Mouse (Mus musculus) kidney, adult 8-10 months (tissue): Measurements from ENCODE around the gene Snrnp70.
"Not testable (repeated sequence)": the region's sequence is repeated elsewhere in the genome, so short reads cannot be mapped to it uniquely, and the experiment has no call there.

Experiments
- DNase-seq, 2 experiments: peaks; one replicate each; pipeline ENCODE4 v3.0.0; 2022

Snrnp70 gene

GRCm38 (mm10) chr7:45367020-45367880 lies 28.3 kb downstream of the Snrnp70 start:
- DNase-seq: peak; percentile 95 to 96

DNA sequence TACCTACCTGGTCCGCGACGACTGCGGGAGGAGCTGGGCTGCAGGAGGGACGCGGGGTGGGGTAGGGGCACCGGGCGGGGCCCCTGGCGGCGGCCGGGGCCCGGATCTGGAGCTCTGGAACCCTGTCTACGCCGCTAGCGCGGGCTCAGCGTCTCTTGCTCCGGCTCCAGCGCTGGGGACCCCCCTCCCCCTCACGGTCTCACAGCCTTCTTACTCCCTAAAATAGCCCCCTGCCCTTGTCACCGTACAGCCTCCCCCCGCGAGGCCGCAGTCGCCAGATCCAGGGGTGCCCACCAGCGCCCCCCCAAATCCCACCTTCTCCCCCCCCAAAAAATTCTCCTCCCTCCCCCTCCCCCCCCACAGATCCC lies 28.9 kb downstream of the Snrnp70 start, which contains the start of gene Ppfia3:
Gene Ppfia3 (minus strand): TSS at position 368 of the 368 bp plus-strand sequence.
- no peak for DNase-seq

GRCm38 (mm10) chr7:45365742-45366651 lies 29.5 kb downstream of the Snrnp70 start:
- DNase-seq: peak; percentile 27 to 44

DNA sequence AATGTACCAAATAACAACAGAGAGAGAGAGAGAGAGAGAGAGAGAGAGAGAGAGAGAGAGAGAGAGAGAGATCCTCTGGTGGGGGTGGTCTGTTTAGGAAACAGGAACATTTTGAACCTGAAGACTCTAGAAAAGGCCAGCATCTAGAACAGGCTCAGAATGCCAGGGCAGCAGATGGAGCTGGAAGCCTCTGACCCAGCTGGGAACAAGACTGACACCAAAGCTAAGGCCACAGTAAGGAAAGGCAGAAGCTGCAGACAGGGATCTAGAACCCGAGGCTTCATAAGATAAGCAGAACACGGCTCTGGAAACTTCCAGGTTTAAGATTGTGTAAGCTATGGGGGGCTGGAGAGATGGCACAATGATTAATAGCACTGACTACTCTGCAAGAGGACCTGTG lies 31.6 kb downstream of the Snrnp70 start:
- no peak for DNase-seq

DNA sequence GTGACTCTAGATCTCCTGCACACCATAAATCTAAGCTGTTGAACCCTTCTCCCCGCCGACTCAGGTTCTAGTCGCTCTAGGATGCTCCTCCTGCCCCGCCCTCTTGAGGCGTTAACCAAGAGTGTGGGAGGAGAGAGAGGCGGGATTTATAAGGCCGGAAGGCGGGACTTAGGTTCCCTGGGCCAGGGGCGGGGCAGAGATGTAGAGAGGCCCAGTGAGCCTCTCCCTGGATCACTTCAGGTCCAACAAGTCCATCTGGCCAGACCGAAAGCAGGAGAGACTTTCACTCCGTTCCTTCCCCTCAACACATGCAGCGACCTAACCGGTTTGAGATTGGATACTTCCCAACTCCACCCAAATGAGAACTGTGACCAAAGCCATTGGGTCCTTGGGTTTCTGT lies 32.7 kb downstream of the Snrnp70 start:
- peak in 1 of 2 experiments; percentile 42 for DNase-seq

DNA sequence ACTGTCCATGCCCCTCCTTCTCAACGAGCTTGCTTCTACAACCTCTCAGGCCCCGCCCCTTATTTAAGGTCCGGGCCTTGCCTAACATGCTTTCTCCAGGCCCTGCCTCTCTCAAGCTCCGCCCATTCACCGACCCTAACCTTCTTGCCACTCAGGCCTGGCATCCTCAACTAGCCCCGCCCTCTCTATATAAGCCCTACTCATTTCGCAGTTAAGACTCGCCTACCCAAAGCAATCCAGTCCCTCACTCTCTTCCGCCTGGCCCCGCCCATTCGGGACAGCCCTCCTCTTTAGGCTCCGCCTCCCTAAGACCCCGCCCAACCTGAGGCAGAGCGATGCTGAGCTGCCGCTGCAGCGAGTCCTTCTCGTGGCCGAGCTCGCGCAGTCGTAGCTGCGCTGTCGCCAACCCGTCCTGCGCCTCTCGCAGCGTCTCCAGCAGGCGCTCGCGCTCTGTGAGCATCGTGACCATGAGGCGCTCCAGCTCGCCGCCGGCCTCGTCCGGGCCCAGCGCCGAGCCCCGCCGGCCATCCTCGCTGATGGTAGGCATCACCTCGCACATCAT lies 34.2 kb downstream of the Snrnp70 start:
- DNase-seq: peak; percentile 63 to 65

- DNase-seq: no peak
These were observed 35.0 kb downstream of the Snrnp70 start for GRCm38 (mm10) chr7:45360404-45361125.

DNA sequence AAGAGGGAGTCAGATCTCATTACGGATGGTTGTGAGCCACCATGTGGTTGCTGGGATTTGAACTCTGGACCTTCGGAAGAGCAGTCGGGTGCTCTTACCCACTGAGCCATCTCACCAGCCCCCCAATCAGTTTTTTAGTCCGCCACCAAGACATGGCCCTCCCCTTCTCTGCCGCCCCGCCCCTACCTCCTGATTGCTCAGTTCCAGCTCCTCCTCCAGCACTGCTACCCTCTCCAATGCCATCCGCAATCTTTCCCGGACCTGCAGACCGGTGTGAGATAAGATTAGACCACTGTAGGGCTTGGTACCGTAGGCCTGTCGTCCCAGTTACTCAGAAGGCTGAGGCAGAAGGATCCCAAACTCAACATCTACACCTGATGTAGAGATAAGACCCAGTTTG lies 36.5 kb downstream of the Snrnp70 start:
- DNase-seq: not testable (repeated sequence)

DNA sequence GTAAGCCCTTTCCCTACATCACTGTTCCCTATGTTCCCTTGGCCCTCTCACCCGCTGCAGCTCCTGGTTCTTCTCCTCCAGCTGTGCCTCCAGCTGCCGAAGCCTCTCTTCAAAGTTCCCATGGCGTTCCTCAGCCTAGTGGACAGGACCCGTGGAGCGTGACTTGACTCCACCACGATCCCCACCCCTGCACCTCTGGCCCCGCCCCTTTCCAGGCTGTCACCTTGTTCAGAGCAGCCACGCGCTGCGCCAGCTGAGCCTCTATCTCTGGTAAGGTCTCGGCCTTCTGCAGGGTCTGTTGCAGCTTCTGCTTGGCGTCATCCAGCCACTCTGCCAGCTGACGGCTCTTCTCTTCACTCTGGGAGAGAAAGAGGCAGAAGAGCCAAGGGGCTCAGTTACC lies 39.5 kb downstream of the Snrnp70 start:
- DNase-seq: no peak

- no peak for DNase-seq
These were observed 40.1 kb downstream of the Snrnp70 start for GRCm38 (mm10) chr7:45355318-45356020.

- no peak for DNase-seq
These were observed 42.5 kb downstream of the Snrnp70 start for GRCm38 (mm10) chr7:45353041-45353440.

GRCm38 (mm10) chr7:45346905-45347304 lies 48.6 kb downstream of the Snrnp70 start:
- no peak for DNase-seq

DNA sequence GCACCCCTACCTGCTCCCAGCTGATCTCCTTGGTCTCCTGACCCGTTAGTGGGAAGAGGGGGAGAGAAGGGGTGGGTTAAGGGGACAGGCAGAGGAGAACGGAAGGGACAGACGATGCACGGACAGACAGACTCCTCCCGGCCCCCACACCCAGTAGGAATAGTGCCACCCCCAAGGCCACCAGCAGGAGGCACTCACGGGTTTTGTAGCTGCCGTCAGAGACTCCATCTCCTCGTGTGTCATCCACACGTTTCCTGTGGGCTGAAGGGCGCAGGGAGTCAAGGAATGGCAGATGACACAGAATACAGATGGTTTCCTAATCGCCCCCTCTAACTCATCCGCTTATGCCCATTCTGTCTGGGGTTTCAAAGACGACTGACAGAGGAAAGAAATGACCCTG lies 52.0 kb downstream of the Snrnp70 start:
- DNase-seq: no peak

GRCm38 (mm10) chr7:45342081-45342480 lies 53.5 kb downstream of the Snrnp70 start:
- DNase-seq: no peak

DNA sequence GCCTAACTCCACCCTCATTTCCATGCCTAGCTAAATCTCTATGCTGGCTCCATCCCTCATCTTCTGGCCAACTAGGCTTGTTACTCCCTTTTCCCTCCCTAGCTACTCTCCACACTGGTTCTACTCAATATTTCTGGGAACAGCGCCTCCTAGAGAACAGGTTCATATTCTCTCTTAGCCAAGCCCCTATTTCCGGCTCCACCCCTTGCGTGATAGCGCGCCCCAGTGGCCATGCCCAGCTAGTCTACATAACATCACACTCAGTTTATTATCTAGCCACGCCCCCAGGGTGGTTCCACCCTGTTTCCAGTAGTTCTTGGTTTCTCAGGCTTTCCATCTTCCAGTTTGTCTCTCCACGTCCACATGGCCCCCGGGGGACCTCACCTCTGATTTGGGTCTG lies 54.2 kb downstream of the Snrnp70 start:
- DNase-seq: peak; percentile 75

DNA sequence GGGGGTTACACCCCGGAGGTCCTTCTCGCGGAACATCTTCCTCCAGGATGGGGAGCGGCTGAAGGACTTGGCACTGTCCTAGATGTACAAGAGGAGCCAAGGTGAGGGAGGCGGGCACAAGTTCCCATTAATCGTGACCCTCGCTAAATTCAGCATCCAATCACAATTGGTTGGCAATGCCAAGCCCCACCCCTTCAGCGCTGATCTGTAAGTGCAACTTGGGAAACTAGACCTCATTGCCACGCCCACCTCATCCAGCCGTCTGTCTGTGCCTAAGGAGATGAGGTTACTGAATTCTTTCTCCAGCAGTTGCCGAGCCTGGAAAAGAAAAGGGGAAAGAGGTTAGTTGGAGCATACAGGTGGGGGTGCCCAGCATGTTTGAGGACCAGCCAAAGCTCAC lies 54.9 kb downstream of the Snrnp70 start:
- DNase-seq: peak; percentile 46 to 48

- DNase-seq: no peak
These were observed 55.5 kb downstream of the Snrnp70 start for GRCm38 (mm10) chr7:45340066-45340442.

GRCm38 (mm10) chr7:45339410-45340065 lies 56.0 kb downstream of the Snrnp70 start:
- peak; percentile 39 to 49 for DNase-seq

GRCm38 (mm10) chr7:45338161-45338911 lies 57.2 kb downstream of the Snrnp70 start:
- peak; percentile 46 for DNase-seq

DNA sequence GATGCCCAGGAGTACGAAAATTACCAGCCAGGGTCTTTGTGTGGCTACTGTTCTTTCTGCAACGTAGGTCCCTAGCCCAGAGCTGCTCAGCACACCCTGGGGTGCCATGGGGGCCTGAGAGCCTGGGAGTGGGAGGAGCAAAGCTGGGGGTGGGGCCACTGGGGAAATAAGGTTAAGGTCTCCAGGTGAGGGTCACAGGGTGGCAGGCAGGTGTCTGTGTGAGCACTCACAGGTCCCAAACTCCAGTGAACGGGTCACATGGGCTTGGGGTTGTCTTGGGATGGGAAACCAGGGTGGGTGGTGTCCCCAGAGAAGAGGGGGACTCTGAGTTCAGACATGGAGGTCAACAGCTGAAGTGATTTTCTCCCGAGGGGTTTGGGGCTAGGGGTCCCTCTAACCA lies 58.1 kb downstream of the Snrnp70 start:
- no peak for DNase-seq

- DNase-seq: no peak
These were observed 59.2 kb downstream of the Snrnp70 start for GRCm38 (mm10) chr7:45336319-45336718.
